Mouse (Mus musculus) lung, postnatal 0 days (tissue): ENCODE measurements at regions not wholly inside any gene's neighbourhood (a gene's known extent, or its start where the extent isn't known, plus 50 kb on each side); places are given as distances from the start of the nearest gene placed in this dataset.

Source experiments
- ATAC-seq: fragments of 200-750 bp; cut with Nextera tagmentation; 2 replicates; pipeline ENCODE4 v1.8.0; 2017; ENCODE audit warnings: moderate library complexity
- DNase-seq: peaks from one replicate; pipeline ENCODE4 v3.0.0-alpha.2; 2016; ENCODE audit warnings: low spot score
- H3K27ac ChIP-seq: fragments of 300-500 bp; sonication (generic); 2 replicates; pipeline ENCODE4 v1.5.1; 2014; ENCODE audit warnings: antibody characterized with exemption, mild to moderate bottlenecking, low read length, mixed read lengths
- H3K27me3 ChIP-seq: fragments of 300-500 bp; sonication (generic); replicated peaks from 2 replicates; pipeline ENCODE4 v1.6.1; 2014; ENCODE audit warnings: low read length, mixed read lengths; ENCODE audit not compliant: insufficient read depth
- H3K36me3 ChIP-seq: fragments of 300-500 bp; sonication (generic); 2 replicates; pipeline ENCODE4 v1.6.1; 2014; ENCODE audit warnings: low read length, mixed read lengths; ENCODE audit not compliant: insufficient read depth
- H3K4me1 ChIP-seq: fragments of 300-500 bp; sonication (generic); 2 replicates; pipeline ENCODE4 v1.6.1; 2014; ENCODE audit warnings: antibody characterized with exemption, low read depth, low read length, mixed read lengths; ENCODE audit not compliant: insufficient read depth
- H3K4me2 ChIP-seq: fragments of 300-500 bp; sonication (generic); replicated peaks from 2 replicates; pipeline ENCODE4 v1.6.1; 2014; ENCODE audit warnings: low read depth, mild to moderate bottlenecking, low read length, moderate library complexity, mixed read lengths
- H3K4me3 ChIP-seq: fragments of 300-500 bp; sonication (generic); 2 replicates; pipeline ENCODE4 v1.5.1; 2014; ENCODE audit warnings: low read depth, low read length
- H3K9ac ChIP-seq: fragments of 300-500 bp; sonication (generic); replicated peaks from 2 replicates; pipeline ENCODE4 v1.6.1; 2014; ENCODE audit warnings: low read depth, mild to moderate bottlenecking
- H3K9me3 ChIP-seq: fragments of 300-500 bp; sonication (generic); 2 replicates; pipeline ENCODE4 v1.6.1; 2016; ENCODE audit warnings: low read length, mixed read lengths
- CTCF ChIP-seq: IDR thresholded peaks from 2 replicates; pipeline ENCODE4 v1.5.1; 2016; ENCODE audit warnings: antibody characterized with exemption, mild to moderate bottlenecking
- EP300 ChIP-seq: IDR thresholded peaks from 2 replicates; pipeline ENCODE4 v1.6.1; 2016; ENCODE audit warnings: antibody characterized with exemption, mild to moderate bottlenecking, control low read depth
- WGBS: fragments of 180-500 bp; shearing (Covaris S2); extraction: QIAGEN DNeasy Blood & Tissue Kit; methylation state at CpG from one replicate; pipeline ENCODE4 v1.1.7; 2014; 5-methylcytosine and 5-hydroxymethylcytosine counted together

- peak; percentile 92 for ATAC-seq
- WGBS, result 59% methylated on average over 3 of the region's 3 CpGs
- Histone ChIP-seq H3K4me3 (no peak overlapping the region), H3K27me3 (no peaks in the 10 kb centered on the region), H3K9ac (no peak overlapping the region), H3K4me2 (no peak overlapping the region), H3K27ac (no peak overlapping the region), H3K36me3 (no peaks in the 10 kb centered on the region), H3K4me1 (no peaks in the 10 kb centered on the region), H3K9me3 (no peaks in the 10 kb centered on the region)
- DNase-seq, result peak; percentile 87
- TF ChIP-seq EP300, result no peak
- no peak for TF ChIP-seq CTCF
Measured at GRCm38 (mm10) chr3:148202148-148202547, 788.2 kb downstream of the Adgrl2 start.

GRCm38 (mm10) chr3:148186704-148187103, 803.7 kb downstream of the Adgrl2 start:
- ATAC-seq, result no peak

GRCm38 (mm10) chr3:148167556-148167955, 822.8 kb downstream of the Adgrl2 start:
- no peak for TF ChIP-seq EP300
- TF ChIP-seq CTCF, result no peak
- Histone ChIP-seq H3K9me3 (no peaks in the 10 kb centered on the region), H3K4me3 (no peak overlapping the region), H3K27ac (no peak overlapping the region), H3K9ac (no peak overlapping the region), H3K4me2 (no peak overlapping the region), H3K4me1 (no peaks in the 10 kb centered on the region), H3K36me3 (no peaks in the 10 kb centered on the region), H3K27me3 (no peaks in the 10 kb centered on the region)
- WGBS, result 55% methylated on average over 1 of the region's 1 CpGs
- DNase-seq (no peak), ATAC-seq (no peak)

More at GRCm38 (mm10) chr3:148186704-148187103, 803.7 kb downstream of the Adgrl2 start:
- Histone ChIP-seq H3K36me3 (no peaks in the 10 kb centered on the region), H3K9me3 (no peaks in the 10 kb centered on the region), H3K9ac (no peak overlapping the region), H3K4me3 (no peak overlapping the region), H3K27ac (no peak overlapping the region), H3K4me2 (no peak overlapping the region), H3K27me3 (no peaks in the 10 kb centered on the region), H3K4me1 (no peaks in the 10 kb centered on the region)
- no peak for DNase-seq
- no peak for TF ChIP-seq CTCF
- TF ChIP-seq EP300, result no peak
- WGBS, result 60% methylated on average over 2 of the region's 2 CpGs

- H3K9ac ChIP-seq, result no peak overlapping the region
- WGBS, result 69% methylated on average over 3 of the region's 3 CpGs
Measured at GRCm38 (mm10) chr3:148159059-148159458, 831.3 kb downstream of the Adgrl2 start.

GRCm38 (mm10) chr3:148158533-148158932, 831.8 kb downstream of the Adgrl2 start:
- Histone ChIP-seq H3K9me3 (no peaks in the 10 kb centered on the region), H3K27me3 (no peaks in the 10 kb centered on the region), H3K4me1 (no peaks in the 10 kb centered on the region), H3K4me3 (no peak overlapping the region), H3K9ac (no peak overlapping the region), H3K27ac (no peak overlapping the region), H3K36me3 (no peaks in the 10 kb centered on the region), H3K4me2 (no peak overlapping the region)
- WGBS, result 90% methylated on average over 2 of the region's 2 CpGs
- TF ChIP-seq CTCF (no peak), EP300 (no peak)
- ATAC-seq (no peak), DNase-seq (no peak)

More at GRCm38 (mm10) chr3:148159059-148159458, 831.3 kb downstream of the Adgrl2 start:
- no peak overlapping the region for H3K4me2 ChIP-seq
- TF ChIP-seq CTCF, result no peak
- no peak for TF ChIP-seq EP300
- H3K4me3 ChIP-seq, result no peak overlapping the region
- DNase-seq (no peak), ATAC-seq (no peak)
- no peaks in the 10 kb centered on the region for H3K4me1 ChIP-seq
- H3K27ac ChIP-seq, result no peak overlapping the region
- H3K9me3 ChIP-seq, result no peaks in the 10 kb centered on the region
- H3K36me3 ChIP-seq, result no peaks in the 10 kb centered on the region
- H3K27me3 ChIP-seq, result no peaks in the 10 kb centered on the region

- Histone ChIP-seq H3K36me3 (no peaks in the 10 kb centered on the region), H3K4me3 (no peak overlapping the region), H3K4me1 (no peaks in the 10 kb centered on the region), H3K4me2 (no peak overlapping the region), H3K27me3 (no peaks in the 10 kb centered on the region), H3K9me3 (no peaks in the 10 kb centered on the region), H3K27ac (no peak overlapping the region), H3K9ac (no peak overlapping the region)
- TF ChIP-seq CTCF (no peak), EP300 (no peak)
- DNase-seq (peak; percentile 16), ATAC-seq (no peak)
- WGBS, result 57% methylated on average over 2 of the region's 2 CpGs
Measured at GRCm38 (mm10) chr3:148143776-148144175, 846.6 kb downstream of the Adgrl2 start.

- WGBS, result 55% methylated on average over 3 of the region's 3 CpGs
- H3K4me3 ChIP-seq, result no peak overlapping the region
- H3K9me3 ChIP-seq, result no peaks in the 10 kb centered on the region
- no peaks in the 10 kb centered on the region for H3K27me3 ChIP-seq
- ATAC-seq, result peak; percentile 95
- no peaks in the 10 kb centered on the region for H3K36me3 ChIP-seq
- TF ChIP-seq CTCF (no peak), EP300 (no peak)
- no peaks in the 10 kb centered on the region for H3K4me1 ChIP-seq
- no peak overlapping the region for H3K27ac ChIP-seq
- H3K4me2 ChIP-seq, result no peak overlapping the region
- DNase-seq, result peak; percentile 85
- no peak overlapping the region for H3K9ac ChIP-seq
Measured at GRCm38 (mm10) chr3:148136791-148137251, 853.5 kb downstream of the Adgrl2 start.
